Mouse (Mus musculus): ENCODE results near the gene Mob1b.
"Not testable (repeated sequence)": the region's sequence is repeated elsewhere in the genome, so short reads cannot be mapped to it uniquely, and the experiment has no call there.

GRCm38 (mm10) chr5:88741065-88741464 lies 20.4 kb downstream of the Mob1b start:
- TF ChIP-seq POLR2A (IDR thresholded peaks at IDR 0.05; ENCODE audit: insufficient read length, low read depth); USF1 (IDR thresholded peaks at IDR 0.05; ENCODE audit: low read depth); MAX (IDR thresholded peaks at IDR 0.05; ENCODE audit: low read depth); E2F4 (IDR thresholded peaks at IDR 0.05; ENCODE audit: insufficient read depth); TCF3 (IDR thresholded peaks at IDR 0.05; ENCODE audit: insufficient read length, low read depth): not testable (repeated sequence)

Measured in myocyte (in vitro differentiated cells).